Mouse (Mus musculus) G1E (cell line): ENCODE measurements around the gene Tex36.

Source experiments
- CTCF ChIP-seq: IDR thresholded peaks from 2 replicates; pipeline ENCODE4 v1.5.1; 2012; ENCODE audit warnings: low read depth, low read length, inconsistent platforms, mixed read lengths
- GATA1 ChIP-seq: IDR thresholded peaks from 2 replicates; pipeline ENCODE4 v1.6.1; 2012; ENCODE audit warnings: borderline replicate concordance, low read length, inconsistent platforms, mixed read lengths
- POLR2AphosphoS5 ChIP-seq: IDR thresholded peaks from 2 replicates; pipeline ENCODE4 v1.6.1; 2012; ENCODE audit warnings: low read depth, low read length, inconsistent platforms; ENCODE audit not compliant: insufficient replicate concordance
- TAL1 ChIP-seq: conservative IDR thresholded peaks from 2 replicates; pipeline ENCODE4 v1.6.1; 2012; ENCODE audit warnings: low read depth, low read length, inconsistent platforms, mixed read lengths

DNA sequence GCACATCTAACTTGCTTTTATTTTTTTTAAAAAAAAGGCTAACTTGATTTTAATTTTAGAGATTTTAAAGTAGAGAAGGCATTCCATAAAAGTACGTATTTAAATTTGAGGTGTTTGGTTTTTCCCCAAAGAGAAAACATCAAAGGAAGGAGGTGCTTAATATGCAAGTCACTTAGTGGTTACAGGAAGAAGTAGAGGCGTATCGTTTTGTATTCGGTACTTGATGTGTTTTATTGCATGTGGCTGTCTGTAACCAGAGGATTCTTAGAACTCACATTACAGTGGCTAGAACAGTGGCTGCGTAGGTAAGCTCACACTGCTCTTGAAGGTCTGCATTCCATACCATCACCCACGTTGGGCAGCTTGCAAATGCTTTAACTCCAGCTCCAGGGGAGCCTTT lies 43.8 kb upstream of the Tex36 start:
- TF ChIP-seq TAL1 (no peak), CTCF (no peak), POLR2AphosphoS5 (no peak), GATA1 (no peak)
